Mouse (Mus musculus) c-Kit-positive CD71-positive TER-119-negative erythroid progenitor cells, embryonic 14.5 days (primary cell): Measurements from ENCODE around the gene Fmo2.

ENCODE experiments used
- DNase-seq: peaks from one replicate; pipeline ENCODE4 v3.0.0-alpha.2; 2013; ENCODE audit warnings: low read depth

Fmo2 gene

GRCm38 (mm10) chr1:162897838-162898811 is at the start of gene Fmo2:
Gene Fmo2, minus strand, starts transcription at chr1:162898726.
- no peak for DNase-seq

GRCm38 (mm10) chr1:162947934-162948333 is 49.4 kb upstream of the Fmo2 start:
- no peak for DNase-seq

- no peak for DNase-seq
Observed at GRCm38 (mm10) chr1:162946837-162947558, 48.5 kb upstream of the Fmo2 start.

GRCm38 (mm10) chr1:162943700-162944099 is 45.2 kb upstream of the Fmo2 start:
- no peak for DNase-seq

GRCm38 (mm10) chr1:162938696-162939351 is 40.3 kb upstream of the Fmo2 start:
- no peak for DNase-seq

- no peak for DNase-seq
Observed at GRCm38 (mm10) chr1:162937970-162938695, 39.6 kb upstream of the Fmo2 start.

- DNase-seq: no peak
Observed at GRCm38 (mm10) chr1:162937415-162937814, 38.9 kb upstream of the Fmo2 start, which contains the start of gene Fmo6. Gene Fmo6, minus strand, starts transcription at chr1:162937515.

- no peak for DNase-seq
Observed at GRCm38 (mm10) chr1:162934374-162935012, 36.0 kb upstream of the Fmo2 start.

- no peak for DNase-seq
Observed at GRCm38 (mm10) chr1:162932386-162932785, 33.9 kb upstream of the Fmo2 start.

GRCm38 (mm10) chr1:162931880-162932279 is 33.4 kb upstream of the Fmo2 start:
- no peak for DNase-seq

GRCm38 (mm10) chr1:162931310-162931875 is 32.9 kb upstream of the Fmo2 start:
- no peak for DNase-seq

GRCm38 (mm10) chr1:162930631-162931030 is 32.1 kb upstream of the Fmo2 start:
- DNase-seq: no peak

GRCm38 (mm10) chr1:162929146-162929545 is 30.6 kb upstream of the Fmo2 start:
- DNase-seq: no peak

- DNase-seq: no peak
Observed at GRCm38 (mm10) chr1:162925121-162925520, 26.6 kb upstream of the Fmo2 start.

- no peak for DNase-seq
Observed at GRCm38 (mm10) chr1:162916661-162917060, 18.1 kb upstream of the Fmo2 start.

GRCm38 (mm10) chr1:162914932-162915556 is 16.5 kb upstream of the Fmo2 start:
- DNase-seq: no peak

- DNase-seq: no peak
Observed at GRCm38 (mm10) chr1:162912085-162912484, 13.6 kb upstream of the Fmo2 start.

- no peak for DNase-seq
Observed at GRCm38 (mm10) chr1:162901879-162902278, 3.4 kb upstream of the Fmo2 start.

GRCm38 (mm10) chr1:162895900-162896299 is 2.6 kb downstream of the Fmo2 start:
- peak; percentile 34 for DNase-seq

- no peak for DNase-seq
Observed at GRCm38 (mm10) chr1:162893014-162893413, 5.5 kb downstream of the Fmo2 start.
